ENCODE assay signal across 17 mouse cellular contexts in the genomic region with DNA sequence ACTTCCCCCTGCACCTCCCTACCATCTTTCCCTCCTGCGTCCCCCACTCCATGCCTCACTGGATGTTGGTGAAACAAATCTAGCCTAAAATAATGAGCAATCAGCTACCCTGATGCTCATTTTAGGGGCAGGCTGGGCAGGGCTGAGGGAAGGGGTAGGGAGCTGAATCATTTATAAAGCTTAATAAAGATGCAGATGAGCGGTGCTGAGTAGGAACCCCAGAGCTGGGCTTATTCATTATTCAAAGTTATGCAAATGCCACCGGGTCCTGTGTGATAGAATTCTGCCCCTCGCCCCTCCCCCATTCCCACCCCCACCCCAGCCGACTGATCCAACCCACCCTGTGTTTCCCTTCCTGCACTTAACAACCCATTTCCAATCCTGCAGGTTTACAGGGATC. TPM values are rescaled to one million over a fixed set of nuclear protein-coding genes. Genes with fewer than 3 reads are reported as not detected.
DNase-seq lines count a peak whose midpoint lies in the region; ATAC-seq lines count a peak whose summit lies in the region.
"Had no signal": no experiment of that assay in that cellular context is flagged by ENCODE, and none has a peak within 500 bp of the region (broad histone marks: within the 10 kb centered on the region; RNA-seq: fewer than 3 reads in every experiment).

No protein-coding gene starts in this region.

- H3K36me3 ChIP-seq in heart, embryonic 13.5 days = no peaks in the 10 kb centered on the region
- H3K36me3 ChIP-seq in forebrain, embryonic 10.5 days (replicated peaks) = no peaks in the 10 kb centered on the region
- H3K36me3 ChIP-seq in hindbrain, embryonic 12.5 days = no peaks in the 10 kb centered on the region
- no peaks in the 10 kb centered on the region for H3K36me3 ChIP-seq in midbrain, embryonic 16.5 days (ENCODE audit: control insufficient read depth, insufficient read depth, low read length)
- H3K36me3 ChIP-seq: limb, embryonic 13.5 days had no signal

- no peaks in the 10 kb centered on the region for H3K9me3 ChIP-seq in heart, embryonic 13.5 days
- H3K9me3 ChIP-seq in forebrain, embryonic 10.5 days = no peaks in the 10 kb centered on the region; the same call in 1 of the 2 replicates
- no peaks in the 10 kb centered on the region for H3K9me3 ChIP-seq in hindbrain, embryonic 12.5 days (replicated peaks)
- H3K9me3 ChIP-seq in midbrain, embryonic 16.5 days (replicated peaks; ENCODE audit: control insufficient read depth, low read length, poor library complexity, severe bottlenecking) = no peaks in the 10 kb centered on the region
- H3K9me3 ChIP-seq: limb, embryonic 13.5 days had no signal

- no peak for DNase-seq in heart, postnatal 25 days (ENCODE audit: low spot score)
- DNase-seq in forebrain, embryonic 10.5 days (ENCODE audit: extremely low spot score, low spot score) = no peak
- DNase-seq in right cerebral cortex, postnatal 14 days = no peak
- DNase-seq in right cerebral cortex, postnatal 36 days (ENCODE audit: low spot score in 2 of 2) = no peak
- no peak for DNase-seq in ovary, postnatal 36 days (ENCODE audit: low spot score)
- DNase-seq: kidney, postnatal 10 days; layer of hippocampus, postnatal 36 days; liver, postnatal 0 days; lung, postnatal 4 days; spleen, adult 18-20 months; thymus, postnatal 25 days had no signal

- H3K27me3 ChIP-seq in heart, embryonic 13.5 days (replicated peaks) = no peaks in the 10 kb centered on the region
- peaks cover 82% of the 10 kb centered on the region for H3K27me3 ChIP-seq in forebrain, embryonic 10.5 days (ENCODE audit: poor library complexity, severe bottlenecking)
- H3K27me3 ChIP-seq in hindbrain, embryonic 12.5 days = peaks cover 9% of the 10 kb centered on the region; the same call in 1 of the 2 replicates
- no peaks in the 10 kb centered on the region for H3K27me3 ChIP-seq in midbrain, embryonic 16.5 days (ENCODE audit: control insufficient read depth, insufficient read depth, low read depth, low read length)

- H3K9ac ChIP-seq in heart, embryonic 13.5 days = no peak overlapping the region
- no peak overlapping the region for H3K9ac ChIP-seq in hindbrain, embryonic 12.5 days
- no peak overlapping the region for H3K9ac ChIP-seq in midbrain, embryonic 16.5 days (ENCODE audit: low read depth, low read length)
- H3K9ac ChIP-seq: limb, embryonic 13.5 days; liver, postnatal 0 days had no signal

- intact Hi-C loops in heart, postnatal 25 days (cut with DNase I) = no loop called here

- H3K27ac ChIP-seq in heart, embryonic 13.5 days (replicated peaks) = peak overlapping the region; percentile 94
- peak overlapping the region; percentile 74; the same call in 1 of the 2 replicates for H3K27ac ChIP-seq in forebrain, embryonic 10.5 days
- H3K27ac ChIP-seq in hindbrain, embryonic 12.5 days = peak overlapping the region; percentile 69
- peak overlapping the region; percentile 63 for H3K27ac ChIP-seq in midbrain, embryonic 16.5 days (ENCODE audit: low read length)
- H3K27ac ChIP-seq: limb, embryonic 13.5 days; stomach, postnatal 0 days had no signal

- H3K4me2 ChIP-seq in heart, embryonic 13.5 days = no peak overlapping the region
- no peak overlapping the region for H3K4me2 ChIP-seq in hindbrain, embryonic 12.5 days (replicated peaks)
- H3K4me2 ChIP-seq in midbrain, embryonic 16.5 days (ENCODE audit: low read length) = no peak overlapping the region
- H3K4me2 ChIP-seq: limb, embryonic 13.5 days had no signal

- WGBS in heart, embryonic 13.5 days = 59% methylated on average over 5 of the region's 5 CpGs
- WGBS in forebrain, embryonic 10.5 days = 56% methylated on average over 5 of the region's 5 CpGs
- 28% methylated on average over 5 of the region's 5 CpGs for whole genome bisulfite sequencing in hindbrain, embryonic 12.5 days
- 21% methylated on average over 5 of the region's 5 CpGs for WGBS in midbrain, embryonic 16.5 days

- H3K4me1 ChIP-seq in heart, embryonic 13.5 days = peaks cover 61% of the 10 kb centered on the region
- peaks cover 53% of the 10 kb centered on the region for H3K4me1 ChIP-seq in forebrain, embryonic 10.5 days
- peaks cover 51% of the 10 kb centered on the region for H3K4me1 ChIP-seq in hindbrain, embryonic 12.5 days
- H3K4me1 ChIP-seq in midbrain, embryonic 16.5 days (ENCODE audit: control insufficient read depth, insufficient read depth, low read length) = peaks cover 50% of the 10 kb centered on the region

- no peak overlapping the region for H3K4me3 ChIP-seq in heart, embryonic 13.5 days
- H3K4me3 ChIP-seq in forebrain, embryonic 10.5 days = no peak overlapping the region
- no peak overlapping the region for H3K4me3 ChIP-seq in hindbrain, embryonic 12.5 days
- H3K4me3 ChIP-seq in midbrain, embryonic 16.5 days (ENCODE audit: low read depth, low read length) = no peak overlapping the region
- H3K4me3 ChIP-seq: limb, embryonic 13.5 days had no signal

- no peak for ATAC-seq in heart, embryonic 13.5 days (ENCODE audit: extremely low read depth, insufficient number of reproducible peaks, low FRiP score, low TSS enrichment)
- ATAC-seq in hindbrain, embryonic 12.5 days (ENCODE audit: low FRiP score) = peak; percentile 74
- peak; percentile 47; the same call in 1 of the 2 replicates for ATAC-seq in midbrain, embryonic 16.5 days
- ATAC-seq: inflammation-experienced regulatory T-cells, adult 6 months; liver, postnatal 0 days had no signal

RNA-seq across cellular contexts. Expression of gene Pipox, which starts 18.6 kb away (rescaled TPM):
- 4.6 and 4.9 TPM in 2 replicates for polyA plus RNA-seq in heart, embryonic 13.5 days (2015; fragmentation: Nextera tagmentation; extraction: Ambion mirVana)
- total RNA-seq in heart, postnatal 25 days (2021) = 1 to 10 TPM in 1 of 2 experiments, under 1 TPM in 1; 0.52 to 1.3 TPM
- polyA plus RNA-seq in forebrain, embryonic 10.5 days (2016; fragmentation: Nextera tagmentation; extraction: Ambion mirVana) = 10.0 and 10.1 TPM in 2 replicates
- polyA plus RNA-seq in hindbrain, embryonic 12.5 days (2016; fragmentation: Nextera tagmentation; extraction: Ambion mirVana) = 5.0 and 7.1 TPM in 2 replicates
- polyA plus RNA-seq in midbrain, embryonic 16.5 days (2015; fragmentation: Nextera tagmentation; extraction: Ambion mirVana) = 6.0 and 7.5 TPM in 2 replicates

RNA-seq across cellular contexts. Expression of gene Sez6, which starts 55.3 kb away (rescaled TPM):
- polyA plus RNA-seq in heart, embryonic 13.5 days (2015; fragmentation: Nextera tagmentation; extraction: Ambion mirVana) = 0.09 and 0.20 TPM in 2 replicates
- under 1 TPM; 0.21 to 0.22 TPM for total RNA-seq in heart, postnatal 25 days (2021)
- polyA plus RNA-seq in forebrain, embryonic 10.5 days (2016; fragmentation: Nextera tagmentation; extraction: Ambion mirVana) = 2.8 and 4.3 TPM in 2 replicates
- 47.3 and 48.7 TPM in 2 replicates for polyA plus RNA-seq in hindbrain, embryonic 12.5 days (2016; fragmentation: Nextera tagmentation; extraction: Ambion mirVana)
- polyA plus RNA-seq in midbrain, embryonic 16.5 days (2015; fragmentation: Nextera tagmentation; extraction: Ambion mirVana) = 140 and 146 TPM in 2 replicates
- polyA plus RNA-seq: liver, postnatal 0 days had no signal
